Mouse (Mus musculus): ENCODE measurements around the gene Clec10a.
"Not testable (repeated sequence)": the region's sequence is repeated elsewhere in the genome, so short reads cannot be mapped to it uniquely, and the experiment has no call there.

Clec10a gene

GRCm38 (mm10) chr11:70155897-70156296 lies at the start of gene Clec10a:
Gene Clec10a, plus strand, starts transcription at chr11:70156197.
- not testable (repeated sequence) for DNase-seq (ENCODE audit: low spot score in 2 of 2)

- DNase-seq (ENCODE audit: low spot score in 2 of 2): no peak
Observed at GRCm38 (mm10) chr11:70107085-70107484, 48.9 kb upstream of the Clec10a start.

GRCm38 (mm10) chr11:70110146-70110545 lies 45.9 kb upstream of the Clec10a start:
- DNase-seq (ENCODE audit: low spot score in 2 of 2): no peak

GRCm38 (mm10) chr11:70114562-70114961 lies 41.4 kb upstream of the Clec10a start:
- no peak for DNase-seq (ENCODE audit: low spot score in 2 of 2)

- no peak for DNase-seq (ENCODE audit: low spot score in 2 of 2)
Observed at GRCm38 (mm10) chr11:70115901-70116300, 40.1 kb upstream of the Clec10a start.

- no peak for DNase-seq (ENCODE audit: low spot score in 2 of 2)
Observed at GRCm38 (mm10) chr11:70129926-70130379, 26.0 kb upstream of the Clec10a start, which contains the start of gene Mgl2. Gene Mgl2, plus strand, starts transcription at chr11:70130329.

GRCm38 (mm10) chr11:70135001-70135400 lies 21.0 kb upstream of the Clec10a start:
- DNase-seq (ENCODE audit: low spot score in 2 of 2): not testable (repeated sequence)

GRCm38 (mm10) chr11:70135925-70136324 lies 20.1 kb upstream of the Clec10a start:
- not testable (repeated sequence) for DNase-seq (ENCODE audit: low spot score in 2 of 2)

- DNase-seq (ENCODE audit: low spot score in 2 of 2): no peak
Observed at GRCm38 (mm10) chr11:70139171-70139570, 16.8 kb upstream of the Clec10a start.

- no peak for DNase-seq (ENCODE audit: low spot score in 2 of 2)
Observed at GRCm38 (mm10) chr11:70151072-70151471, 4.9 kb upstream of the Clec10a start.

GRCm38 (mm10) chr11:70162336-70162735 lies 6.3 kb downstream of the Clec10a start:
- DNase-seq (ENCODE audit: low spot score in 2 of 2): no peak

GRCm38 (mm10) chr11:70165972-70166921 lies 10.2 kb downstream of the Clec10a start:
- DNase-seq (ENCODE audit: low spot score in 2 of 2): no peak

GRCm38 (mm10) chr11:70168136-70168535 lies 12.1 kb downstream of the Clec10a start:
- DNase-seq (ENCODE audit: low spot score in 2 of 2): no peak

GRCm38 (mm10) chr11:70169471-70169870 lies 13.5 kb downstream of the Clec10a start:
- DNase-seq (ENCODE audit: low spot score in 2 of 2): not testable (repeated sequence)

- no peak for DNase-seq (ENCODE audit: low spot score in 2 of 2)
Observed at GRCm38 (mm10) chr11:70170291-70170690, 14.3 kb downstream of the Clec10a start.

- no peak for DNase-seq (ENCODE audit: low spot score in 2 of 2)
Observed at GRCm38 (mm10) chr11:70171181-70171580, 15.2 kb downstream of the Clec10a start.

GRCm38 (mm10) chr11:70171847-70172246 lies 15.8 kb downstream of the Clec10a start:
- no peak for DNase-seq (ENCODE audit: low spot score in 2 of 2)

- no peak for DNase-seq (ENCODE audit: low spot score in 2 of 2)
Observed at GRCm38 (mm10) chr11:70172298-70172697, 16.3 kb downstream of the Clec10a start.

- DNase-seq (ENCODE audit: low spot score in 2 of 2): no peak
Observed at GRCm38 (mm10) chr11:70174491-70174890, 18.5 kb downstream of the Clec10a start.

- no peak for DNase-seq (ENCODE audit: low spot score in 2 of 2)
Observed at GRCm38 (mm10) chr11:70177647-70178046, 21.6 kb downstream of the Clec10a start.

- DNase-seq (ENCODE audit: low spot score in 2 of 2): no peak
Observed at GRCm38 (mm10) chr11:70178311-70178710, 22.3 kb downstream of the Clec10a start.

- DNase-seq (ENCODE audit: low spot score in 2 of 2): no peak
Observed at GRCm38 (mm10) chr11:70178756-70179155, 22.8 kb downstream of the Clec10a start.

GRCm38 (mm10) chr11:70179401-70179800 lies 23.4 kb downstream of the Clec10a start:
- DNase-seq (ENCODE audit: low spot score in 2 of 2): no peak

Data from frontal cortex, postnatal 10 days (tissue).